Mouse (Mus musculus) ES-E14 (cell line): Measurements from ENCODE around the gene Rtn4ip1. TPM values are rescaled to one million over a fixed set of nuclear protein-coding genes. Genes with fewer than 3 reads are reported as not detected.
A peak's percentile ranks its signal among the peaks of the same experiment; 100 is the strongest.

ENCODE experiments used
- DNase-seq: peaks from one replicate; pipeline ENCODE4 v3.0.0-alpha.2; 2013; ENCODE audit warnings: low read depth, low spot score
- H3K27ac ChIP-seq: 2 replicates; pipeline ENCODE4 v1.5.1; 2012; ENCODE audit warnings: low read depth, mild to moderate bottlenecking, low read length, moderate library complexity, mixed read lengths; ENCODE audit not compliant: poor library complexity, insufficient read depth, severe bottlenecking
- H3K36me3 ChIP-seq: 2 replicates; pipeline ENCODE4 v1.6.1; 2012; ENCODE audit warnings: mild to moderate bottlenecking, low read length, moderate library complexity, mixed read lengths; ENCODE audit not compliant: control insufficient read depth, poor library complexity, insufficient read depth, severe bottlenecking
- H3K4me1 ChIP-seq, 2 experiments: fragments of 150-350 bp in 1 of 2; sonication (generic) in 1 of 2; 2 replicates each; pipeline ENCODE4 v1.6.1; 2012; ENCODE audit warnings: low read length in 2 of 2, mild to moderate bottlenecking in 1 of 2, mixed read lengths in 1 of 2; ENCODE audit not compliant: control insufficient read depth in 2 of 2, insufficient read depth in 2 of 2, poor library complexity in 1 of 2
- H3K4me3 ChIP-seq, 2 experiments: fragments of 150-350 bp in 1 of 2; sonication (generic) in 1 of 2; 2 replicates each; pipeline ENCODE4 v1.5.1; 2012; ENCODE audit warnings: low read length in 2 of 2, low read depth in 1 of 2, mild to moderate bottlenecking in 1 of 2, mixed read lengths in 1 of 2; ENCODE audit not compliant: insufficient read depth in 1 of 2, poor library complexity in 1 of 2, severe bottlenecking in 1 of 2
- H3K9ac ChIP-seq: 2 replicates; pipeline ENCODE4 v1.6.1; 2012; ENCODE audit warnings: low read depth, mild to moderate bottlenecking, low read length, mixed read lengths; ENCODE audit not compliant: poor library complexity, insufficient read depth, severe bottlenecking
- H3K9me3 ChIP-seq: fragments of 150-350 bp; sonication (generic); 2 replicates; pipeline ENCODE4 v1.6.1; 2012; ENCODE audit warnings: low read depth, mild to moderate bottlenecking, low read length; ENCODE audit not compliant: control insufficient read depth, insufficient read depth
- CHD2 ChIP-seq: IDR thresholded peaks from 2 replicates; pipeline ENCODE4 v1.6.1; 2014; ENCODE audit warnings: mild to moderate bottlenecking, low read depth, low read length, inconsistent platforms
- HCFC1 ChIP-seq: IDR thresholded peaks from 2 replicates; pipeline ENCODE4 v1.6.1; 2012; ENCODE audit warnings: low read length, inconsistent platforms, borderline replicate concordance; ENCODE audit not compliant: insufficient read depth
- MAFK ChIP-seq: IDR thresholded peaks from 2 replicates; pipeline ENCODE4 v1.6.1; 2014; ENCODE audit warnings: mild to moderate bottlenecking, low read depth, low read length, inconsistent platforms; ENCODE audit not compliant: insufficient read depth
- ZC3H11A ChIP-seq: IDR thresholded peaks from 2 replicates; pipeline ENCODE4 v1.6.1; 2012; ENCODE audit warnings: low read depth, mild to moderate bottlenecking, inconsistent platforms, low read length, borderline replicate concordance
- ZNF384 ChIP-seq: IDR thresholded peaks from 2 replicates; pipeline ENCODE4 v1.6.1; 2012; ENCODE audit warnings: low read depth, low read length, inconsistent platforms
- in situ Hi-C, 2 experiments: fragments of 600-800 bp; cut with MboI; formaldehyde crosslinking; loops; one replicate each; pipeline ENCODE4 v1.15.1; 2025; ENCODE audit warnings: low sequenced_read_pairs in 2 of 2, inconsistent platforms in 1 of 2; ENCODE audit not compliant: unreplicated experiment in 2 of 2
- total RNA-seq: library from RNA; depleted of rRNA; stranded (reverse); fragments of 300-350 nt; gene quantifications from 2 replicates; pipeline ENCODE4 v1.2.3, GENCODE M21; 2012

The Rtn4ip1 gene
- total RNA-seq, 1 experiment, result 8.5 TPM

- H3K9me3 ChIP-seq, result peaks cover 1% of the 10 kb centered on the region; the same call in 1 of the 2 replicates
- H3K4me1 ChIP-seq, result no peaks in the 10 kb centered on the region
- no peak overlapping the region for H3K4me3 ChIP-seq
- H3K36me3 ChIP-seq, result peaks cover 3% of the 10 kb centered on the region; the same call in 1 of the 2 replicates
- TF ChIP-seq MAFK, result no peak
- TF ChIP-seq HCFC1, result no peak
- TF ChIP-seq CHD2, result no peak
- no peak for TF ChIP-seq ZC3H11A
- no peak for TF ChIP-seq ZNF384
- no peak overlapping the region for H3K9ac ChIP-seq
- in situ Hi-C loops, result no loop called here
- DNase-seq, result peak; percentile 60
- no peak overlapping the region for H3K27ac ChIP-seq
Measured at GRCm38 (mm10) chr10:43870752-43871151, 30.9 kb upstream of the Rtn4ip1 start.

GRCm38 (mm10) chr10:43871458-43871857, 30.1 kb upstream of the Rtn4ip1 start:
- in situ Hi-C loops, result no loop called here

GRCm38 (mm10) chr10:43887676-43888075, 13.9 kb upstream of the Rtn4ip1 start:
- Histone ChIP-seq H3K9ac (no peak overlapping the region), H3K27ac (no peak overlapping the region), H3K36me3 (peaks cover 12% of the 10 kb centered on the region), H3K4me1 (peaks cover 0 to 6% of the 10 kb centered on the region in 2 experiments; a peak in 2 of 4 replicates), H3K4me3 (no peak overlapping the region), H3K9me3 (no peaks in the 10 kb centered on the region)
- in situ Hi-C loops, result no loop called here
- TF ChIP-seq ZC3H11A (no peak), HCFC1 (no peak), CHD2 (no peak), ZNF384 (no peak)
- DNase-seq, result no peak

More at GRCm38 (mm10) chr10:43871458-43871857, 30.1 kb upstream of the Rtn4ip1 start:
- no peaks in the 10 kb centered on the region for H3K4me1 ChIP-seq
- H3K9ac ChIP-seq, result no peak overlapping the region
- peaks cover 1% of the 10 kb centered on the region; the same call in 1 of the 2 replicates for H3K9me3 ChIP-seq
- no peak overlapping the region for H3K4me3 ChIP-seq
- peaks cover 6% of the 10 kb centered on the region for H3K36me3 ChIP-seq
- TF ChIP-seq ZNF384 (no peak), ZC3H11A (no peak), HCFC1 (no peak), MAFK (no peak), CHD2 (no peak)
- H3K27ac ChIP-seq, result no peak overlapping the region
- DNase-seq, result no peak

- peaks cover 0 to 6% of the 10 kb centered on the region in 2 experiments; a peak in 2 of 4 replicates for H3K4me1 ChIP-seq
- H3K36me3 ChIP-seq, result peaks cover 16% of the 10 kb centered on the region
- in situ Hi-C loops, result no loop called here
- peak overlapping the region; percentile 12; the same call in 1 of the 2 replicates for H3K27ac ChIP-seq
- no peaks in the 10 kb centered on the region for H3K9me3 ChIP-seq
- DNase-seq, result no peak
- TF ChIP-seq ZNF384 (no peak), ZC3H11A (no peak), CHD2 (no peak), HCFC1 (no peak), MAFK (no peak)
- no peak overlapping the region for H3K4me3 ChIP-seq
- no peak overlapping the region for H3K9ac ChIP-seq
Measured at GRCm38 (mm10) chr10:43888976-43889375, 12.6 kb upstream of the Rtn4ip1 start.

GRCm38 (mm10) chr10:43892971-43893370, 8.6 kb upstream of the Rtn4ip1 start:
- TF ChIP-seq HCFC1, result no peak
- no peak for TF ChIP-seq ZNF384
- TF ChIP-seq MAFK, result no peak
- no peak for TF ChIP-seq CHD2
- TF ChIP-seq ZC3H11A, result no peak
- Histone ChIP-seq H3K27ac (no peak overlapping the region), H3K4me1 (peaks cover 0 to 10% of the 10 kb centered on the region in 2 experiments; a peak in 2 of 4 replicates), H3K9ac (no peak overlapping the region), H3K36me3 (peaks cover 14% of the 10 kb centered on the region), H3K4me3 (no peak overlapping the region), H3K9me3 (no peaks in the 10 kb centered on the region)
- in situ Hi-C loops, result no loop called here
- no peak for DNase-seq
